In the genomic region with DNA sequence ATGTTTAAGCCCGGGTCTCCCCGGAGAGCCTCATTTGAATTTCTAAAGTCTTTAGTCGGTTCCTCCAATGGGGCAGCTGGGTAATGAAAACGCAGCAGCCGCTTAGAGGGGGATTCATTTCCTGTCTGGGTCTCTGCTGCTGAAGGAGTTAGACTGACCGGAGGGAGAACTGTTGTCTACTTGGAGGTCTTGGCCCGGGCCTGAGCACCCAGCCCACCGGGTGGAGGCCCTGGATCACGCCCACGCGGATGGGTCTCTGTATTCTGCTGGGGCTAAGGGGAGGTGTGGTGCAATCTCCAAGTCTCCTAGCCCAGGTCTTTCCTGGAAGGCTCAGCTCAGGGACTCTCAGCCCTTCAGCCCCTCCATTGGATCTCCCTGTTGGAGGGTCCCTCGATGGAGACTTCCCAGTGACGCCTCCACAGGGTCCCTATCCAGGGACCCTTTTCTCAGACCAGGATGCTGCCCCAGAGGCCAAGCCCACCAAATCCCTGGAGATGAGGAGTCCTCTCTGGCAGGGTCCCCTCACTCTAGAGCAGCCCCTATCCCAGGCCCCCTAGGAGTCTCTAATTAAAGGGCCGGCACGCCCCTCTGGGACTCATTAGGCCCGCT, we compare ENCODE assay signal across 9 mouse cellular contexts. TPM values are rescaled to one million over a fixed set of nuclear protein-coding genes. Genes with fewer than 3 reads are reported as not detected.
DNase-seq lines count a peak whose midpoint lies in the region; ATAC-seq lines count a peak whose summit lies in the region.
"Had no signal": no experiment of that assay in that cellular context is flagged by ENCODE, and none has a peak within 500 bp of the region (broad histone marks: within the 10 kb centered on the region; RNA-seq: fewer than 3 reads in every experiment).

No protein-coding gene starts in this region.

- H3K36me3 ChIP-seq in kidney, embryonic 15.5 days = no peaks in the 10 kb centered on the region
- H3K36me3 ChIP-seq in embryonic facial prominence, embryonic 14.5 days (ENCODE audit: control insufficient read depth, insufficient read depth, low read length) = no peaks in the 10 kb centered on the region
- H3K36me3 ChIP-seq in intestine, embryonic 15.5 days = no peaks in the 10 kb centered on the region
- no peaks in the 10 kb centered on the region for H3K36me3 ChIP-seq in neural tube, embryonic 11.5 days (ENCODE audit: control insufficient read depth, insufficient read depth, low read length)

- H3K9ac ChIP-seq in kidney, embryonic 15.5 days = no peak overlapping the region
- H3K9ac ChIP-seq in embryonic facial prominence, embryonic 14.5 days (ENCODE audit: low read depth, low read length) = peak overlapping the region; percentile 26
- H3K9ac ChIP-seq in intestine, embryonic 15.5 days = no peak overlapping the region; the same call in 1 of the 2 replicates
- peak overlapping the region; percentile 20 for H3K9ac ChIP-seq in neural tube, embryonic 11.5 days (ENCODE audit: low read length)

- DNase-seq in kidney, adult 11 months = no peak
- no peak for DNase-seq in embryonic facial prominence, embryonic 14.5 days (ENCODE audit: low spot score)
- peak; percentile 61 for DNase-seq in neural tube, embryonic 11.5 days (ENCODE audit: low spot score)
- DNase-seq in right cerebral cortex, adult 2 months (ENCODE audit: low spot score in 2 of 2) = no peak
- DNase-seq in thymus, adult 18-20 months = no peak
- DNase-seq in spleen, postnatal 14 days (ENCODE audit: low spot score in 2 of 2) = no peak

- no peaks in the 10 kb centered on the region for H3K9me3 ChIP-seq in kidney, embryonic 15.5 days (replicated peaks)
- H3K9me3 ChIP-seq in embryonic facial prominence, embryonic 14.5 days (ENCODE audit: control insufficient read depth, low read length) = no peaks in the 10 kb centered on the region
- no peaks in the 10 kb centered on the region for H3K9me3 ChIP-seq in intestine, embryonic 15.5 days
- H3K9me3 ChIP-seq in neural tube, embryonic 11.5 days (ENCODE audit: control insufficient read depth, low read length) = no peaks in the 10 kb centered on the region

- peak overlapping the region; percentile 40 for H3K4me2 ChIP-seq in kidney, embryonic 15.5 days
- peak overlapping the region; percentile 44 for H3K4me2 ChIP-seq in embryonic facial prominence, embryonic 14.5 days (ENCODE audit: low read depth, low read length)
- peak overlapping the region; percentile 30 for H3K4me2 ChIP-seq in intestine, embryonic 15.5 days (replicated peaks)
- peak overlapping the region; percentile 24 for H3K4me2 ChIP-seq in neural tube, embryonic 11.5 days (ENCODE audit: low read depth)

- WGBS in kidney, embryonic 15.5 days = 6% methylated on average over 16 of the region's 16 CpGs
- 10% methylated on average over 16 of the region's 16 CpGs for WGBS in embryonic facial prominence, embryonic 14.5 days
- 12% methylated on average over 16 of the region's 16 CpGs for WGBS in intestine, embryonic 15.5 days
- 4% methylated on average over 16 of the region's 16 CpGs for WGBS in neural tube, embryonic 11.5 days

- H3K27ac ChIP-seq in kidney, embryonic 15.5 days = 0 out of 2 replicates have a peak overlapping the region, but pooled peaks have one; percentile 5
- H3K27ac ChIP-seq in embryonic facial prominence, embryonic 14.5 days (replicated peaks; ENCODE audit: low read depth, low read length) = no peak overlapping the region
- H3K27ac ChIP-seq in intestine, embryonic 15.5 days = 0 out of 2 replicates have a peak overlapping the region, but pooled peaks have one; percentile 18
- peak overlapping the region; percentile 53 for H3K27ac ChIP-seq in neural tube, embryonic 11.5 days (ENCODE audit: low read depth, low read length)
- H3K27ac ChIP-seq: macrophage had no signal

- H3K4me3 ChIP-seq in kidney, embryonic 15.5 days (replicated peaks) = 0 out of 2 replicates have a peak overlapping the region, but pooled peaks have one; percentile 8
- H3K4me3 ChIP-seq in embryonic facial prominence, embryonic 14.5 days (ENCODE audit: low read depth, low read length) = no peak overlapping the region
- H3K4me3 ChIP-seq in intestine, embryonic 15.5 days (replicated peaks) = no peak overlapping the region
- peak overlapping the region; percentile 4; the same call in 1 of the 2 replicates for H3K4me3 ChIP-seq in neural tube, embryonic 11.5 days (ENCODE audit: low read depth, low read length)

- peaks cover 30% of the 10 kb centered on the region for H3K4me1 ChIP-seq in kidney, embryonic 15.5 days
- H3K4me1 ChIP-seq in embryonic facial prominence, embryonic 14.5 days (ENCODE audit: control insufficient read depth, insufficient read depth, low read length) = peaks cover 13% of the 10 kb centered on the region
- H3K4me1 ChIP-seq in intestine, embryonic 15.5 days (replicated peaks) = peaks cover 10% of the 10 kb centered on the region
- peaks cover 17% of the 10 kb centered on the region for H3K4me1 ChIP-seq in neural tube, embryonic 11.5 days (ENCODE audit: control insufficient read depth, insufficient read depth, low read length)

- peaks cover 44% of the 10 kb centered on the region for H3K27me3 ChIP-seq in kidney, embryonic 15.5 days
- H3K27me3 ChIP-seq in embryonic facial prominence, embryonic 14.5 days (replicated peaks; ENCODE audit: control insufficient read depth, insufficient read depth, low read length) = 0 out of 2 replicates have a peak, but pooled peaks cover 6% of the 10 kb centered on the region
- no peaks in the 10 kb centered on the region for H3K27me3 ChIP-seq in intestine, embryonic 15.5 days (replicated peaks)
- H3K27me3 ChIP-seq in neural tube, embryonic 11.5 days (ENCODE audit: control insufficient read depth, insufficient read depth, low read length) = 0 out of 2 replicates have a peak, but pooled peaks cover 3% of the 10 kb centered on the region

- ATAC-seq in kidney, embryonic 15.5 days (replicated peaks; ENCODE audit: low FRiP score) = peak; percentile 19; the same call in 1 of the 2 replicates
- peak; percentile 50; the same call in 1 of the 2 replicates for ATAC-seq in embryonic facial prominence, embryonic 14.5 days (ENCODE audit: low read depth)
- ATAC-seq in intestine, embryonic 15.5 days = peak; percentile 47; the same call in 1 of the 2 replicates
- peak; percentile 53 for ATAC-seq in neural tube, embryonic 11.5 days (ENCODE audit: insufficient read depth, low FRiP score, low TSS enrichment)

RNA-seq across cellular contexts. Expression of a gene that starts 16.9 kb away (rescaled TPM):
- polyA plus RNA-seq in kidney, embryonic 15.5 days (2015; fragmentation: Nextera tagmentation; extraction: Ambion mirVana) = 3.7 and 4.2 TPM in 2 replicates
- polyA plus RNA-seq in embryonic facial prominence, embryonic 14.5 days (2014; fragmentation: Nextera tagmentation; extraction: Ambion mirVana) = 1.8 and 2.7 TPM in 2 replicates
- polyA plus RNA-seq in intestine, embryonic 15.5 days (2015; fragmentation: Nextera tagmentation; extraction: Ambion mirVana) = 4.2 and 4.4 TPM in 2 replicates
- 2.9 and 4.0 TPM in 2 replicates for polyA plus RNA-seq in neural tube, embryonic 11.5 days (2014; fragmentation: Nextera tagmentation; extraction: Ambion mirVana)
- polyA plus RNA-seq: macrophage had no signal

RNA-seq across cellular contexts. Expression of a gene that starts 38.4 kb away (rescaled TPM):
- 10.7 and 12.4 TPM in 2 replicates for polyA plus RNA-seq in kidney, embryonic 15.5 days (2015; fragmentation: Nextera tagmentation; extraction: Ambion mirVana)
- 6.6 and 7.0 TPM in 2 replicates for polyA plus RNA-seq in embryonic facial prominence, embryonic 14.5 days (2014; fragmentation: Nextera tagmentation; extraction: Ambion mirVana)
- 8.7 and 8.9 TPM in 2 replicates for polyA plus RNA-seq in intestine, embryonic 15.5 days (2015; fragmentation: Nextera tagmentation; extraction: Ambion mirVana)
- polyA plus RNA-seq in neural tube, embryonic 11.5 days (2014; fragmentation: Nextera tagmentation; extraction: Ambion mirVana) = 5.1 and 6.6 TPM in 2 replicates

Comparison
In these comparisons a context has a peak if more than half of its experiments do, and no peak if none do; other contexts are left out.
1. H3K4me3 ChIP-seq: peak in kidney, embryonic 15.5 days (single experiment) and neural tube, embryonic 11.5 days (single experiment); none in embryonic facial prominence, embryonic 14.5 days (single experiment) and intestine, embryonic 15.5 days (single experiment).
2. H3K9ac ChIP-seq: peak in embryonic facial prominence, embryonic 14.5 days (single experiment) and neural tube, embryonic 11.5 days (single experiment); none in kidney, embryonic 15.5 days (single experiment) and intestine, embryonic 15.5 days (single experiment).
3. Peak in every context shown above with its lines, with median percentiles within 50 percentile points of each other: ATAC-seq and H3K4me2 ChIP-seq.